Mouse (Mus musculus) liver, postnatal 0 days (tissue): ENCODE data around the gene Efna3. TPM values are rescaled to one million over a fixed set of nuclear protein-coding genes. Genes with fewer than 3 reads are reported as not detected.

ENCODE experiments used
- ATAC-seq: fragments of 200-750 bp; cut with Nextera tagmentation; 2 replicates; pipeline ENCODE4 v1.8.0; 2017; ENCODE audit warnings: mild to moderate bottlenecking, moderate library complexity
- DNase-seq: peaks from one replicate; pipeline ENCODE4 v3.0.0-alpha.2; 2016
- H3K27ac ChIP-seq: fragments of 300-500 bp; sonication (generic); 2 replicates; pipeline ENCODE4 v1.5.1; 2014; ENCODE audit warnings: antibody characterized with exemption, moderate library complexity, mild to moderate bottlenecking, low read depth
- H3K27me3 ChIP-seq: fragments of 300-500 bp; sonication (generic); 2 replicates; pipeline ENCODE4 v1.6.1; 2014; ENCODE audit warnings: low read length, control low read depth, mixed read lengths; ENCODE audit not compliant: insufficient read depth
- H3K36me3 ChIP-seq: fragments of 300-500 bp; sonication (generic); replicated peaks from 2 replicates; pipeline ENCODE4 v1.6.1; 2014; ENCODE audit warnings: mild to moderate bottlenecking, control low read depth, low read length, moderate library complexity, mixed read lengths; ENCODE audit not compliant: insufficient read depth
- H3K4me1 ChIP-seq: fragments of 300-500 bp; sonication (generic); 2 replicates; pipeline ENCODE4 v1.6.1; 2014; ENCODE audit warnings: antibody characterized with exemption, mild to moderate bottlenecking, control low read depth; ENCODE audit not compliant: insufficient read depth
- H3K4me2 ChIP-seq: fragments of 300-500 bp; sonication (generic); 2 replicates; pipeline ENCODE4 v1.6.1; 2014; ENCODE audit warnings: low read depth, mild to moderate bottlenecking, low read length, moderate library complexity, mixed read lengths
- H3K4me3 ChIP-seq: fragments of 300-500 bp; sonication (generic); 2 replicates; pipeline ENCODE4 v1.5.1; 2014; ENCODE audit warnings: low read depth, low read length
- H3K9ac ChIP-seq: fragments of 300-500 bp; sonication (generic); replicated peaks from 2 replicates; pipeline ENCODE4 v1.6.1; 2014; ENCODE audit warnings: mild to moderate bottlenecking, moderate library complexity
- H3K9me3 ChIP-seq: fragments of 300-500 bp; sonication (generic); 2 replicates; pipeline ENCODE4 v1.6.1; 2016; ENCODE audit warnings: mild to moderate bottlenecking, control low read depth, low read length, mixed read lengths
- CTCF ChIP-seq: sonication (generic); IDR thresholded peaks from 2 replicates; pipeline ENCODE4 v1.5.1; 2016; ENCODE audit warnings: antibody characterized with exemption, low read depth
- EP300 ChIP-seq: IDR thresholded peaks from 2 replicates; pipeline ENCODE4 v1.6.1; 2016; ENCODE audit warnings: antibody characterized with exemption, low read depth, mild to moderate bottlenecking
- whole genome bisulfite sequencing: fragments of 180-500 bp; shearing (Covaris S2); extraction: QIAGEN DNeasy Blood & Tissue Kit; methylation state at CpG from one replicate; pipeline ENCODE4 v1.1.7; 2014; ENCODE audit not compliant: insufficient replicate concordance; 5-methylcytosine and 5-hydroxymethylcytosine counted together
- polyA plus RNA-seq: library from polyadenylated mRNA; unstranded; fragments of >200 nt; fragmentation: Nextera tagmentation; extraction: Ambion mirVana; gene quantifications from 2 replicates; pipeline ENCODE4 v1.2.1, GENCODE M21; 2015

Efna3 gene
- polyA plus RNA-seq, 1 experiment from 2014 or later = not detected

DNA sequence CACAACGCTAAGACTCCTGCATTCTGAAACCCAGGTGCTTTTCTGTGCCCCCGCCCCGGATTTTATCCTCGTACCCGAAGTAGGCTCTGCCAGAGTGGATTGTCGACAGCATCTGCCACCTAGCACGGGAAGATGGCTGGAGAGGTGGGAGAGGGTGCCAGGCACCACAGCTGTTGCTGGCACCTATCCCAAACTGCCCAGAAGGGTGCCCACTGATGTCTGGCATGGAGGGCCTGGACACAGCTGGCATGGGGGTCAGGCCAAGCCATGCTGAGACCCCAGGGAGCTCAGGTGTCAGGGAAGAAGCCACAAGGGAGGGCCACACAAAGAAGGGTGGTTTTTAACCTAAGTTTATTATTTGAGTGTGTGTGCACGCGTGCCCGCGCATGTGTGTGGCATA lies 10.3 kb upstream of the Efna3 start:
- Histone ChIP-seq H3K4me3 (no peak overlapping the region), H3K36me3 (no peaks in the 10 kb centered on the region), H3K9ac (no peak overlapping the region), H3K4me2 (no peak overlapping the region), H3K9me3 (no peaks in the 10 kb centered on the region), H3K27me3 (peaks cover 14% of the 10 kb centered on the region), H3K4me1 (peaks cover 8% of the 10 kb centered on the region), H3K27ac (no peak overlapping the region)
- TF ChIP-seq EP300 = no peak
- no peak for TF ChIP-seq CTCF
- WGBS = 84% methylated on average over 11 of the region's 11 CpGs
- DNase-seq = no peak
- no peak for ATAC-seq

DNA sequence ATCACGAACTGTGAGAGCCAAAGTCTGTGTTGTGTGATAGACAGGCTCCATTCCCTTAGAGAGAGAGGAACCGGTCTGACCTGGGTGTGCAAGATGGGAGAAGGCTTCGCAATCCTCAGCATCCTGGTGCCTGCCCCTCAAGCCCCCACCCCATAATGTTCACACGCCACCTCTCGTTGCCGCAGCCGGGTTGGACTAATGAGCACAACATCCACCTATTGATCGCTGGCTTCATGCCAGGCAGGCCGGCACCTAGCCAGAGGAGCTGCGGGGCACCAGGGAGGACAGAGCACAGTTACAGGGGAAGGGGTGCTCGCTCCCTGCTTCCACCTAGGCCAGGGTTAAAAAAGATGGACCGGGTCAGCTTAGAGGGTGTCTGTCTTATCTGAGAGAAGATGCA lies 9.7 kb upstream of the Efna3 start:
- DNase-seq (peak; percentile 86), ATAC-seq (peak; percentile 75)

DNA sequence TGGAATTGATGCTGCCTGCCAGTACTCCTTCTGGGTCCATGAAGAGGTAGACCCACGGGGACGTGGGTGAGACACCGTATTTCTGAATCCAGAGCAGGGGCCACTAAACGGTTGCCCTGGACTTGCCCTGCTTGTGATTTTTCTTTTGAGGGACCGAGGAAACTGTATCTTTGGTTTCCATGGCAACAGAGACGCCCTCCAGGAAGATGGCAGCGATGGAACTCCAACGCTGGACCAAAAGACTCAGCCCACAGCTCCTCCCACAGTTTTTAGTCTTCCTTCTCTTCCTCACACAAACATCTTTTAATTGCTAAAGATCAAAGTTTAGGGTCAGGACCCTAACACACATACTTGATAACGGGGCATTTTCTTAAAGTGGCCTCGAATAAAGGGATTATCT lies 9.2 kb upstream of the Efna3 start:
- peaks cover 20% of the 10 kb centered on the region for H3K27me3 ChIP-seq
- 63% methylated on average over 10 of the region's 10 CpGs for WGBS
- no peak overlapping the region for H3K4me3 ChIP-seq
- no peak overlapping the region for H3K9ac ChIP-seq
- no peak for ATAC-seq
- no peak for DNase-seq
- no peak overlapping the region for H3K4me2 ChIP-seq
- H3K36me3 ChIP-seq = no peaks in the 10 kb centered on the region
- H3K4me1 ChIP-seq = no peaks in the 10 kb centered on the region
- H3K9me3 ChIP-seq = no peaks in the 10 kb centered on the region
- no peak overlapping the region for H3K27ac ChIP-seq
- TF ChIP-seq CTCF = no peak
- no peak for TF ChIP-seq EP300

More for the DNA sequence above, 9.7 kb upstream of the Efna3 start:
- Histone ChIP-seq H3K36me3 (no peaks in the 10 kb centered on the region), H3K9me3 (no peaks in the 10 kb centered on the region), H3K9ac (no peak overlapping the region), H3K27me3 (peaks cover 16% of the 10 kb centered on the region), H3K4me3 (no peak overlapping the region), H3K4me1 (peaks cover 4% of the 10 kb centered on the region), H3K27ac (no peak overlapping the region), H3K4me2 (no peak overlapping the region)
- TF ChIP-seq EP300 (no peak), CTCF (no peak)
- WGBS = 59% methylated on average over 12 of the region's 12 CpGs

DNA sequence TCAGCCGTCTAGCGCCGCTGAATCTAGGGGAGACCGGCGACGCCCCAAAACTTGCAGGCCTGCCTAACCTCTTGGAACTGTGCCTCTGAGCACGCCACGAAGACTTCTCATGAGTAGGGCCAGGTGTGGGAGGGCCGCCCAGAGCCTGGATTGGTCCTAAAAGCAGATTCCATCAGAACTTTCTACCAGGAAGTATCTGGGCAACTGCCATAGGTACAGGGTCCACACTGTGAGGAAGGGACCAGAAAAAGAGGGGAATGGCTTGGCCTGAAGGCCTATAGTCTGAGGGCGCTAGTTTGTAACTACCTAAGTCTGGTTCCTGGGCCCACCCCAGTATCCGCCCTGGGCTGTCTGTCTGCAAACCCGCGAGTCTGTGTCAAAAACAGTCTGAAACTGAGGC lies 8.8 kb upstream of the Efna3 start:
- no peak overlapping the region for H3K4me3 ChIP-seq
- WGBS = 74% methylated on average over 13 of the region's 13 CpGs
- peaks cover 20% of the 10 kb centered on the region for H3K27me3 ChIP-seq
- no peak overlapping the region for H3K4me2 ChIP-seq
- no peaks in the 10 kb centered on the region for H3K9me3 ChIP-seq
- H3K27ac ChIP-seq = no peak overlapping the region
- TF ChIP-seq EP300 (no peak), CTCF (no peak)
- no peaks in the 10 kb centered on the region for H3K4me1 ChIP-seq
- DNase-seq (no peak), ATAC-seq (no peak)
- no peaks in the 10 kb centered on the region for H3K36me3 ChIP-seq
- no peak overlapping the region for H3K9ac ChIP-seq

DNA sequence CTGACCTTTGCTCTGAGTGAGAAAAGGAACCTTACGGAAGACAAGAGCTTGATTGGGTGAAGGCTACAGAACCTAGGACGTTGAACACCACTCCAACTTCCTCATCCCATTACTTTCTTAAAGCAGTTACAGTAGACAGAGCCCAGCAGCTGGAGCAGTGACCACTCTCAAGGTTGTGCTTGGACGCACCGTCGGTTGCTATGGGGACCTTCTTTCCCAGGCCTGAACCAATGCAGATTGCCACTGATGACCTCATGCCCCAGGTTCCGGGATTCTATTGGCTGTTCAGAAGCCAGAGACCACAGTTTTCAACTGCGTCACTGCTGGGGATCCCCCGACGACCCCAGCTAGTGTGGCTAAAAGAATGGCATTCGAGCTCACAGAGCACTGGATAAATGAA lies 8.2 kb upstream of the Efna3 start:
- H3K4me2 ChIP-seq = no peak overlapping the region
- 26% methylated on average over 10 of the region's 10 CpGs for WGBS
- H3K9me3 ChIP-seq = no peaks in the 10 kb centered on the region
- H3K36me3 ChIP-seq = no peaks in the 10 kb centered on the region
- no peak for ATAC-seq
- H3K4me3 ChIP-seq = no peak overlapping the region
- no peak for TF ChIP-seq CTCF
- no peak for TF ChIP-seq EP300
- no peak for DNase-seq
- H3K9ac ChIP-seq = no peak overlapping the region
- H3K27me3 ChIP-seq = peaks cover 20% of the 10 kb centered on the region
- no peak overlapping the region for H3K27ac ChIP-seq
- H3K4me1 ChIP-seq = no peaks in the 10 kb centered on the region

DNA sequence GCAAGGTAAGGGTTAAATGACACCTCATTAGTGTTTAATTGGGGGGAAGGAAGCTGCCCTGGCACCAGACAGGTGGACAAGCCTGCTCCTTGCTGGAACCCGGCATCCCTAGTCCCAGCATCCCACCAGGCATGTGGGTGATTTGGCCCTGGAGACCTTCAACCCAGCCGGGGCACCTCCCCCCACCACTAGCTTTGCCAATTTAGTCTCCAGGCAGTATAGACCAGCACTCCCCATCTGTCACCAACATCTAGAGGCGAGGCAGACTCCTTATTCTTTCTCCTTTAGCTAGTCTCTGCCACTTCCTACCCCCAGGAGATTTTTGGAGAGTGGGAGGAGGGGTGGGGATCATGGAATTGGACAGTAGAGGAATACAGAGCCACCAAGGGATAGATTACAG lies 7.6 kb upstream of the Efna3 start:
- Histone ChIP-seq H3K4me3 (no peak overlapping the region), H3K36me3 (no peaks in the 10 kb centered on the region), H3K4me2 (no peak overlapping the region), H3K27me3 (peaks cover 20% of the 10 kb centered on the region), H3K9me3 (no peaks in the 10 kb centered on the region), H3K9ac (no peak overlapping the region), H3K27ac (no peak overlapping the region), H3K4me1 (no peaks in the 10 kb centered on the region)
- no peak for DNase-seq
- ATAC-seq = no peak
- TF ChIP-seq CTCF (no peak), EP300 (no peak)
- WGBS = 51% methylated on average over 3 of the region's 3 CpGs

DNA sequence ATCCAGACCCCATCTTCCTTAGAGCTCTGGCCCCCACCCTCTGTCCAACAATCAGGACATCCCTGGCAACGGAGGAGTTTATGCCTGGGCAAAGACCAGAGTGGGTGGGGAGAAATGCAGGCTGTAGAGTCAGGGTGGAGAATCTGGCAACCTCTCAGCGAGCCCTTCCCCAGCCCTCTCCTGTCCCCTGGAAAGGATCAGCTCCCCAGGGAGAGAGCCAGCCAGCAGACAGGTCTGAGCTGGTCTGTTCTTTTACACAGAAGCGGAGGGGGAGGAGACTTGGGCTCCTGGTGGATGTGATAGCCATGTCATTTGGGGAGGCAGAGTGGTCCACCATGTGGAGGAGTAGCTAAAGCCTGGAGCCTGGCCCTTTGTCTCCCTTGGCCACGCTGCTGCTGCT lies 5.9 kb upstream of the Efna3 start:
- WGBS = 38% methylated on average over 4 of the region's 4 CpGs
- DNase-seq (no peak), ATAC-seq (no peak)
- TF ChIP-seq CTCF = no peak
- TF ChIP-seq EP300 = no peak
- Histone ChIP-seq H3K27me3 (peaks cover 29% of the 10 kb centered on the region), H3K9ac (no peak overlapping the region), H3K4me3 (no peak overlapping the region), H3K4me1 (no peaks in the 10 kb centered on the region), H3K36me3 (no peaks in the 10 kb centered on the region), H3K27ac (no peak overlapping the region), H3K9me3 (no peaks in the 10 kb centered on the region), H3K4me2 (no peak overlapping the region)
